ENCODE assay signal across 23 mouse cellular contexts in genomic region chr16:65015241-65015640, GRCm38 (mm10).
DNase-seq lines count a peak whose midpoint lies in the region.
"Had no signal": no experiment of that assay in that cellular context is flagged by ENCODE, and none has a peak within 500 bp of the region (broad histone marks: within the 10 kb centered on the region; RNA-seq: fewer than 3 reads in every experiment).

No protein-coding gene starts in this region.

- peaks cover 6% of the 10 kb centered on the region; the same call in 1 of the 2 replicates for H3K4me1 ChIP-seq in limb, embryonic 10.5 days
- no peaks in the 10 kb centered on the region for H3K4me1 ChIP-seq in forebrain, embryonic 10.5 days

- H3K4me3 ChIP-seq in limb, embryonic 10.5 days, result no peak overlapping the region
- no peak overlapping the region for H3K4me3 ChIP-seq in forebrain, embryonic 10.5 days

- WGBS in limb, embryonic 10.5 days, result 92% methylated on average over 4 of the region's 4 CpGs
- 90% methylated on average over 4 of the region's 4 CpGs for WGBS in forebrain, embryonic 10.5 days

- H3K36me3 ChIP-seq in limb, embryonic 10.5 days, result no peaks in the 10 kb centered on the region
- H3K36me3 ChIP-seq in forebrain, embryonic 10.5 days (replicated peaks), result no peaks in the 10 kb centered on the region
- H3K36me3 ChIP-seq: G1E had no signal

- no peaks in the 10 kb centered on the region for H3K27me3 ChIP-seq in limb, embryonic 10.5 days (ENCODE audit: low read depth, poor library complexity, severe bottlenecking)
- H3K27me3 ChIP-seq in forebrain, embryonic 10.5 days (ENCODE audit: poor library complexity, severe bottlenecking), result no peaks in the 10 kb centered on the region
- H3K27me3 ChIP-seq: CH12.LX, Patski had no signal

- DNase-seq in 3T3-L1 (ENCODE audit: low read depth, low spot score), result peak; percentile 80
- peak; percentile 80 for DNase-seq in Muller cell, postnatal 12 days (ENCODE audit: inconsistent ontology term)
- DNase-seq in NIH3T3 (ENCODE audit: low read depth), result peak; percentile 23
- DNase-seq in fibroblast of lung, adult 2 months (ENCODE audit: low read depth), result peak; percentile 3
- no peak for DNase-seq in lung, postnatal 10 days
- no peak for DNase-seq in limb, embryonic 10.5 days (ENCODE audit: low spot score)
- DNase-seq in forebrain, embryonic 10.5 days (ENCODE audit: extremely low spot score, low spot score), result no peak
- no peak for DNase-seq in frontal cortex, postnatal 14 days (ENCODE audit: low spot score in 2 of 2)
- DNase-seq: adrenal gland, adult 2 months; adrenal gland, adult 8-10 months; adrenal gland, postnatal 10 days; adrenal gland, postnatal 14 days; adrenal gland, postnatal 25 days; adrenal gland, postnatal 36 days; B cell, adult 2 months; cerebellum, adult 11 months; cerebellum, adult 11-12 months; cerebellum, adult 18-20 months; cerebellum, adult 2 months; cerebellum, adult 8-10 months had no signal

- no peaks in the 10 kb centered on the region for H3K9me3 ChIP-seq in limb, embryonic 10.5 days (replicated peaks)
- no peaks in the 10 kb centered on the region for H3K9me3 ChIP-seq in forebrain, embryonic 10.5 days
- H3K9me3 ChIP-seq: G1E had no signal

- H3K27ac ChIP-seq in limb, embryonic 10.5 days, result no peak overlapping the region
- H3K27ac ChIP-seq in forebrain, embryonic 10.5 days, result no peak overlapping the region

Comparison
In these comparisons a context has a peak if more than half of its experiments do, and no peak if none do; other contexts are left out.
1. DNase-seq: peak in 3T3-L1 (single experiment), Muller cell, postnatal 12 days (single experiment), NIH3T3 (single experiment) and fibroblast of lung, adult 2 months (single experiment); none in lung, postnatal 10 days (single experiment), limb, embryonic 10.5 days (single experiment), forebrain, embryonic 10.5 days (single experiment) and frontal cortex, postnatal 14 days (0 of 2).